Mouse (Mus musculus) Patski (cell line): ENCODE measurements around the gene Ppp1r1c. TPM values are rescaled to one million over a fixed set of nuclear protein-coding genes. Genes with fewer than 3 reads are reported as not detected.
"Not testable (repeated sequence)": the region's sequence is repeated elsewhere in the genome, so short reads cannot be mapped to it uniquely, and the experiment has no call there.

Experiments
- ATAC-seq: fragments of 100-300 bp; one replicate; pipeline ENCODE4 v1.8.0; 2021
- CTCF ChIA-PET: fragments of 350-600 bp; sonication (Branson Sonifier 250); formaldehyde crosslinking; loops from one replicate; lab custom pipeline; 2022; ENCODE audit warnings: inconsistent platforms; lab: Charles Lee
- POLR2A ChIA-PET: fragments of 350-600 bp; sonication (Branson Sonifier 250); formaldehyde crosslinking; loops from one replicate; lab custom pipeline; 2022; ENCODE audit warnings: antibody characterized with exemption, inconsistent platforms; lab: Charles Lee
- DNase-seq: peaks from one replicate; pipeline ENCODE4 v3.0.0-alpha.2; 2011; ENCODE audit warnings: low read depth, low spot score
- H3K27me3 ChIP-seq: fragments of 371-371 bp; one replicate; pipeline ENCODE4 v1.5.1; 2021
- CTCF ChIP-seq: fragments of 100-300 bp; IDR thresholded peaks from one replicate; pipeline ENCODE4 v1.5.1; 2021
- in situ Hi-C: fragments of 300-500 bp; cut with MboI; formaldehyde crosslinking; loops from 3 replicates; pipeline ENCODE4 v1.11.1; 2018; ENCODE audit warnings: low pct_unique_long_range_greater_than_20kb, mixed read lengths
- polyA plus RNA-seq: library from polyadenylated mRNA; unstranded; gene quantifications from one replicate; pipeline ENCODE4 v1.2.3, GENCODE M21; 2021

The Ppp1r1c gene
- polyA plus RNA-seq, 1 experiment from 2014 or later: not detected

GRCm38 (mm10) chr2:79785541-79786134, 78.1 kb downstream of the Ppp1r1c start:
- POLR2A ChIA-PET: no interaction called here
- no peak for ATAC-seq
- CTCF ChIA-PET: no interaction called here
- H3K27me3 ChIP-seq: peaks cover 35% of the 10 kb centered on the region
- no peak for DNase-seq
- no peak for TF ChIP-seq CTCF
- in situ Hi-C loops: no loop called here

- POLR2A ChIA-PET: no interaction called here
- CTCF ChIA-PET: interaction anchor here (0.6 kb wide), 1 partner anchor 20 kb away, joined by 3 read pairs; no protein-coding TSS in a partner anchor
- no peak for ATAC-seq
- no peak for TF ChIP-seq CTCF
- in situ Hi-C loops: no loop called here
- DNase-seq: no peak
- peaks cover 38% of the 10 kb centered on the region for H3K27me3 ChIP-seq
These were observed 78.9 kb downstream of the Ppp1r1c start for GRCm38 (mm10) chr2:79786467-79786866.

GRCm38 (mm10) chr2:79793186-79793585, 85.6 kb downstream of the Ppp1r1c start:
- H3K27me3 ChIP-seq: peaks cover 5% of the 10 kb centered on the region
- ChIA-PET POLR2A (no interaction called here), CTCF (no interaction called here)
- DNase-seq: no peak
- in situ Hi-C loops: no loop called here
- TF ChIP-seq CTCF: no peak
- no peak for ATAC-seq

- peaks cover 10% of the 10 kb centered on the region for H3K27me3 ChIP-seq
- CTCF ChIA-PET: no interaction called here
These were observed 89.9 kb downstream of the Ppp1r1c start for GRCm38 (mm10) chr2:79797444-79797843.

GRCm38 (mm10) chr2:79798627-79799026, 91.0 kb downstream of the Ppp1r1c start:
- TF ChIP-seq CTCF: no peak
- peaks cover 10% of the 10 kb centered on the region for H3K27me3 ChIP-seq
- ChIA-PET CTCF (no interaction called here), POLR2A (no interaction called here)
- in situ Hi-C loops: no loop called here
- ATAC-seq (no peak), DNase-seq (no peak)

More at GRCm38 (mm10) chr2:79797444-79797843, 89.9 kb downstream of the Ppp1r1c start:
- ATAC-seq: no peak
- TF ChIP-seq CTCF: no peak
- POLR2A ChIA-PET: no interaction called here
- no peak for DNase-seq
- in situ Hi-C loops: no loop called here

- TF ChIP-seq CTCF: no peak
- no peak for ATAC-seq
- DNase-seq: no peak
- ChIA-PET CTCF (interaction anchor here (0.9 to 1.2 kb wide), 2 partner anchors 8 to 445 kb away, joined by 3 to 4 read pairs; no protein-coding TSS in a partner anchor), POLR2A (no interaction called here)
- H3K27me3 ChIP-seq: peaks cover 4% of the 10 kb centered on the region
- in situ Hi-C loops: no loop called here
These were observed 108.3 kb downstream of the Ppp1r1c start for GRCm38 (mm10) chr2:79815708-79816484.

- DNase-seq: no peak
- CTCF ChIA-PET: no interaction called here
- H3K27me3 ChIP-seq: no peaks in the 10 kb centered on the region
- in situ Hi-C loops: no loop called here
- ATAC-seq: no peak
- TF ChIP-seq CTCF: no peak
- POLR2A ChIA-PET: no interaction called here
These were observed 112.0 kb downstream of the Ppp1r1c start for GRCm38 (mm10) chr2:79819543-79819942.

GRCm38 (mm10) chr2:79825853-79826252, 118.3 kb downstream of the Ppp1r1c start:
- ChIA-PET CTCF (interaction anchor here (0.8 to 1.3 kb wide), 3 partner anchors 8 to 449 kb away, joined by 3 to 4 read pairs (median 3); no protein-coding TSS in a partner anchor), POLR2A (no interaction called here)
- TF ChIP-seq CTCF: no peak
- ATAC-seq (no peak), DNase-seq (no peak)
- in situ Hi-C loops: no loop called here
- H3K27me3 ChIP-seq: peaks cover 7% of the 10 kb centered on the region

- TF ChIP-seq CTCF: no peak
- in situ Hi-C loops: no loop called here
- DNase-seq (no peak), ATAC-seq (no peak)
- peaks cover 12% of the 10 kb centered on the region for H3K27me3 ChIP-seq
- ChIA-PET CTCF (no interaction called here), POLR2A (no interaction called here)
These were observed 131.5 kb downstream of the Ppp1r1c start for GRCm38 (mm10) chr2:79839090-79839489.

- in situ Hi-C loops: no loop called here
- peaks cover 12% of the 10 kb centered on the region for H3K27me3 ChIP-seq
- ATAC-seq (no peak), DNase-seq (no peak)
- CTCF ChIA-PET: no interaction called here
- TF ChIP-seq CTCF: no peak
- POLR2A ChIA-PET: no interaction called here
These were observed 131.9 kb downstream of the Ppp1r1c start for GRCm38 (mm10) chr2:79839513-79839912.

GRCm38 (mm10) chr2:79847396-79847795, 139.8 kb downstream of the Ppp1r1c start:
- DNase-seq, in situ Hi-C loops, CTCF ChIA-PET, ATAC-seq, H3K27me3 ChIP-seq, POLR2A ChIA-PET: not testable (repeated sequence)
